Mouse (Mus musculus) testis, adult 2 months (tissue): ENCODE measurements around the gene Fcgr4.

Source experiments
- CTCF ChIP-seq: fragments of 200-500 bp; IDR thresholded peaks from 2 replicates; pipeline ENCODE4 v1.5.1; 2012; ENCODE audit warnings: low read depth, mild to moderate bottlenecking, inconsistent platforms, low read length, moderate library complexity; ENCODE audit not compliant: control insufficient read depth, insufficient read depth, insufficient replicate concordance
- POLR2A ChIP-seq: fragments of 200-500 bp; IDR thresholded peaks from 2 replicates; pipeline ENCODE4 v1.6.1; 2012; ENCODE audit warnings: low read depth, mild to moderate bottlenecking, inconsistent platforms, low read length, moderate library complexity; ENCODE audit not compliant: control insufficient read depth

- TF ChIP-seq CTCF, result no peak
- TF ChIP-seq POLR2A, result no peak
These were observed at the start of gene Fcgr4 for GRCm38 (mm10) chr1:171018737-171019136.
